Mouse (Mus musculus) lung, postnatal 0 days (tissue): ENCODE measurements around the gene Tspan18. TPM values are rescaled to one million over a fixed set of nuclear protein-coding genes. Genes with fewer than 3 reads are reported as not detected.

ENCODE experiments used
- ATAC-seq: fragments of 200-750 bp; cut with Nextera tagmentation; 2 replicates; pipeline ENCODE4 v1.8.0; 2017; ENCODE audit warnings: moderate library complexity
- DNase-seq: peaks from one replicate; pipeline ENCODE4 v3.0.0-alpha.2; 2016; ENCODE audit warnings: low spot score
- H3K27ac ChIP-seq: fragments of 300-500 bp; sonication (generic); 2 replicates; pipeline ENCODE4 v1.5.1; 2014; ENCODE audit warnings: antibody characterized with exemption, mild to moderate bottlenecking, low read length, mixed read lengths
- H3K27me3 ChIP-seq: fragments of 300-500 bp; sonication (generic); replicated peaks from 2 replicates; pipeline ENCODE4 v1.6.1; 2014; ENCODE audit warnings: low read length, mixed read lengths; ENCODE audit not compliant: insufficient read depth
- H3K36me3 ChIP-seq: fragments of 300-500 bp; sonication (generic); 2 replicates; pipeline ENCODE4 v1.6.1; 2014; ENCODE audit warnings: low read length, mixed read lengths; ENCODE audit not compliant: insufficient read depth
- H3K4me1 ChIP-seq: fragments of 300-500 bp; sonication (generic); 2 replicates; pipeline ENCODE4 v1.6.1; 2014; ENCODE audit warnings: antibody characterized with exemption, low read depth, low read length, mixed read lengths; ENCODE audit not compliant: insufficient read depth
- H3K4me2 ChIP-seq: fragments of 300-500 bp; sonication (generic); replicated peaks from 2 replicates; pipeline ENCODE4 v1.6.1; 2014; ENCODE audit warnings: low read depth, mild to moderate bottlenecking, low read length, moderate library complexity, mixed read lengths
- H3K4me3 ChIP-seq: fragments of 300-500 bp; sonication (generic); 2 replicates; pipeline ENCODE4 v1.5.1; 2014; ENCODE audit warnings: low read depth, low read length
- H3K9ac ChIP-seq: fragments of 300-500 bp; sonication (generic); replicated peaks from 2 replicates; pipeline ENCODE4 v1.6.1; 2014; ENCODE audit warnings: low read depth, mild to moderate bottlenecking
- H3K9me3 ChIP-seq: fragments of 300-500 bp; sonication (generic); 2 replicates; pipeline ENCODE4 v1.6.1; 2016; ENCODE audit warnings: low read length, mixed read lengths
- CTCF ChIP-seq: IDR thresholded peaks from 2 replicates; pipeline ENCODE4 v1.5.1; 2016; ENCODE audit warnings: antibody characterized with exemption, mild to moderate bottlenecking
- EP300 ChIP-seq: IDR thresholded peaks from 2 replicates; pipeline ENCODE4 v1.6.1; 2016; ENCODE audit warnings: antibody characterized with exemption, mild to moderate bottlenecking, control low read depth
- WGBS: fragments of 180-500 bp; shearing (Covaris S2); extraction: QIAGEN DNeasy Blood & Tissue Kit; methylation state at CpG from one replicate; pipeline ENCODE4 v1.1.7; 2014; 5-methylcytosine and 5-hydroxymethylcytosine counted together
- polyA plus RNA-seq: library from polyadenylated mRNA; unstranded; fragments of >200 nt; fragmentation: Nextera tagmentation; extraction: Ambion mirVana; gene quantifications from 2 replicates; pipeline ENCODE4 v1.2.1, GENCODE M21; 2015

The Tspan18 gene
- polyA plus RNA-seq, 1 experiment from 2014 or later, result 36.4 TPM

DNA sequence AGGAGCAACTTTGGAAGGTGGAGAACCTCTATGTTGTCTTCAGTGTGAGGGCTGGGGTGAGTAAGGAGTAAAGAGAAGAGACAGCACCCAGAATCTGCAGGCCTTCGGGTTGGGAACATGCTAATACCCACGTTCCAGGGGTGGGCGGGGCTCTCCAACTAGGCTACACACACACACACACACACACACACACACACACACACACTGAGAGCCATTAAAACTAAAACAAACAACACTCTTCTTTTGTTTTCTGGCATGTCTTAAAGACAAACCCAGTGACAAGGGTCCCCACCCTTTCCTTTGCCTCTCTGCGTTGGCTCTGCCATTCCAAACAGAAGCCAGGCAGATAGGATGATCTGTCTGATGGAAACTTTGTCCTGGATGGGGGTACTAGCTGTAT is 2.0 kb downstream of the Tspan18 start:
- H3K4me1 ChIP-seq, result peaks cover 3% of the 10 kb centered on the region; the same call in 1 of the 2 replicates
- no peak overlapping the region for H3K4me3 ChIP-seq
- no peaks in the 10 kb centered on the region for H3K36me3 ChIP-seq
- DNase-seq (peak; percentile 53), ATAC-seq (0 out of 2 replicates have a peak, but pooled peaks have one; percentile 5)
- 45% methylated on average over 4 of the region's 4 CpGs for WGBS
- peak overlapping the region; percentile 58 for H3K27ac ChIP-seq
- H3K9me3 ChIP-seq, result no peaks in the 10 kb centered on the region
- no peak overlapping the region for H3K9ac ChIP-seq
- H3K4me2 ChIP-seq, result peak overlapping the region; percentile 98; the same call in 1 of the 2 replicates
- no peaks in the 10 kb centered on the region for H3K27me3 ChIP-seq
- TF ChIP-seq CTCF (no peak), EP300 (peak; percentile 64; the same call in 1 of the 2 replicates)

DNA sequence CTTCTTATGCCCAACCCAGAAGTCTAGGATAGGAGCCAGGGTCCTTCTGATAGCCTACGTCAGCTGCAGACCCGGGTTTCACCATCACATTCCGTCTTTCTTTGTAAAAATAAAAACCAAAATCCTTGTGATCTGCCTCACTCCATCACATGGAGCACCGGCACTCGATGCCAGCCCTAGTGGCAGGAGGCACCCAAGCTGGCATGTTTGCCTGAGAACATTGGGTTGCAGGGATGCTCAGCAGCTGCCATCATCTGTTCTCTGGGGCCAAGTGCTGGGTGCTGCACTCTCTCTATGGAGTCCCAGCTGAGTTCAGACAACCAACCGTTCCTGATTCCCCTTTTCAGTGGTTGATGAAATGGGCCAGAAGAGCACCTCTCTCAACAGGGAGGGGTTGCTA is 3.2 kb downstream of the Tspan18 start:
- no peaks in the 10 kb centered on the region for H3K27me3 ChIP-seq
- H3K27ac ChIP-seq, result no peak overlapping the region
- DNase-seq, result no peak
- ATAC-seq, result no peak
- peaks cover 3% of the 10 kb centered on the region; the same call in 1 of the 2 replicates for H3K4me1 ChIP-seq
- 79% methylated on average over 6 of the region's 6 CpGs for WGBS
- H3K4me3 ChIP-seq, result no peak overlapping the region
- no peaks in the 10 kb centered on the region for H3K36me3 ChIP-seq
- H3K4me2 ChIP-seq, result no peak overlapping the region; the same call in 1 of the 2 replicates
- no peaks in the 10 kb centered on the region for H3K9me3 ChIP-seq
- no peak overlapping the region for H3K9ac ChIP-seq
- TF ChIP-seq EP300, result no peak
- TF ChIP-seq CTCF, result no peak

DNA sequence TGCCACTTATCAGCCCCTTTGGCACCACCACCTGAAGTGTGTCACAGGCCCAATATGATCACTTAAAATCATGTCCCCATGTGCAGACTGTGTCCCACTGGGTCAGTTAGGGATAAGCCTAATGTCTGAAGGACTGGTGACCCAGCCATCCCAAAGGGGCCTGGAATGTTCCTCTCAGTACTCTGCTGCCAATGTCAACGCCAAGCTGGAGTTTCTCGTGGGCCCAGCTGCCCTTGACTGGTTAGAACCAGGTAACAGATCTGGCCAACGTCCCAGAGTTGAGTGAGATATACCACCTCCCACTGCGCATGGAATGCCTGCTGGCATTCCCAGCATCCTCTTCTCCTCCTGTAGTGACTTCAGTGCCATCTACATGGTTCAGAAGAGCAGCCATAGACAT is 5.2 kb downstream of the Tspan18 start:
- Histone ChIP-seq H3K4me2 (no peak overlapping the region), H3K9ac (no peak overlapping the region), H3K9me3 (no peaks in the 10 kb centered on the region), H3K4me3 (no peak overlapping the region), H3K4me1 (peaks cover 3% of the 10 kb centered on the region; the same call in 1 of the 2 replicates), H3K27ac (no peak overlapping the region), H3K36me3 (no peaks in the 10 kb centered on the region), H3K27me3 (no peaks in the 10 kb centered on the region)
- whole genome bisulfite sequencing, result 41% methylated on average over 4 of the region's 4 CpGs
- ATAC-seq (no peak), DNase-seq (no peak)
- TF ChIP-seq CTCF (no peak), EP300 (no peak)

DNA sequence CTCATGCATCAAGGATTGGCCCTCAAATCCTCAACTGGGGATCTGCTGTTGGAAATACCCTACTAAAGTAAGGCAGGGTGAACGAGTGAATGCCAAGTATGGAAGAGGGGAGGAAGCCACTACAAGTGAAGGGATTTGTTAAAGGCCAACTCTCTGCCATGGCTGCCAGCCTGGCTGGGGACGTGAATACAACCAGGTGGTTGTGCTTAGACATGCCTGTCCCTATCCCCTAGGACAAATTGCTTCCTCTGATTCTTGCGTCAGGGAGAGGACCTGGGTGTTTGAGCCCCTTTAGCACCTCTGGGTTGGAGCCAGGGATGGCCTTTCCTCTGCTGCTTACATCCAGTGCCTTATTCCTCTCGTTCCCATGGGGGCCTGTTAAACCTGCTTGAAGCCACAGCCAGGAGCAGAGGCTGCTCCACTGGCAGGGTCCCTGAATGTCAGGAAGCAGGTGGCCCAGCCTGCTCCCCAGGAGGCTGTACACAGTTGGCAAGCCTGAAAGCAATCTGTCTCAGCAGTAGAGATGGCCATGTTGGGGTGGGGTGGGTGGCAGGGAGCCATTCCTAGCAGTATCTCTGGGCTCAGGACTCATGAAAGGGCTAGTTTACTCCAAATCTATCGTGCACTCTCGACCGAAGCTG is 6.3 kb downstream of the Tspan18 start:
- H3K27ac ChIP-seq, result no peak overlapping the region
- H3K4me3 ChIP-seq, result no peak overlapping the region
- no peak overlapping the region for H3K4me2 ChIP-seq
- no peak overlapping the region for H3K9ac ChIP-seq
- no peaks in the 10 kb centered on the region for H3K36me3 ChIP-seq
- no peaks in the 10 kb centered on the region for H3K27me3 ChIP-seq
- no peaks in the 10 kb centered on the region for H3K9me3 ChIP-seq
- 57% methylated on average over 7 of the region's 7 CpGs for WGBS
- DNase-seq (no peak), ATAC-seq (no peak)
- no peaks in the 10 kb centered on the region; the same call in 1 of the 2 replicates for H3K4me1 ChIP-seq
- TF ChIP-seq EP300, result no peak

DNA sequence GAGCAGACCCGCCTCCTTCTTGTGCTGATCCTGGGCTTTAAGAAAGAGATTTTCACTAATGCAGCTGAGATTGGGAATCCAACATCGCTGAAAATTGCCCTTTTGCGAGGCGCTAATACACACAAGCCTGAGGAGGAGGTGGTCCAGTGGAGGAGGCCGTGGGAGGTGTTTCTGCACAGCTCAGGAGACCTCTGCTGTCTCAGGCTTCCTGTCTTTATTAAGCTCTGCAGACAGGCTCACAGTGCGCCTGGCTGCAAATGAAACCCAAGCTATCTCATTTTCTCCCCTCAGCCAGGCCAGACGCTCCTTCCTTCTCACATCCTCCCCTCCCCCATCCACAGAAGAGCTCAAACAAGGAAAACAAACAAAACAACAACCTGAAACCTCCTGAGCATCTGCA is 9.6 kb downstream of the Tspan18 start:
- Histone ChIP-seq H3K9me3 (no peaks in the 10 kb centered on the region), H3K27ac (no peak overlapping the region), H3K4me3 (no peak overlapping the region), H3K4me1 (no peaks in the 10 kb centered on the region), H3K4me2 (no peak overlapping the region), H3K36me3 (no peaks in the 10 kb centered on the region), H3K9ac (no peak overlapping the region), H3K27me3 (no peaks in the 10 kb centered on the region)
- DNase-seq (no peak), ATAC-seq (no peak)
- WGBS, result 55% methylated on average over 7 of the region's 7 CpGs
- TF ChIP-seq CTCF (no peak), EP300 (no peak)

DNA sequence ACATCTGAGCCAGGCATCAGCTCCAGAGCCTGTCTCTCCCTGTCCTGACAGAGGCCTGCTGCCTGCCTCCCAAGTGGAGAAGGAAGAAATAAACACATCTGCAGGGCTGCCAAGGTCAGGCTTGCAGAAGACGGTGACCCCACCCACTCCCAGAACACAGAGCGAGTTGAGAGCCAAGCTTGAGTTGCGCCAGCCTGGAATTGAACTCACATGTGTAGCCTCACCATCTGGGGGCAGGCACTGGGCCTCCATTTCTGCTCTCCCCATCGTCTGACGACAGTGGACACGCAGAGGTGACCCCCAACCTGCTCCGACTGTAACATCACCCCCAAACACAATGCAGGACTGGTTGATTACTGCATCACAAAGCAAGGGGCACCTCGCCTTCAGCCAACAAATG is 12.4 kb downstream of the Tspan18 start:
- no peak overlapping the region for H3K4me2 ChIP-seq
- H3K9ac ChIP-seq, result no peak overlapping the region
- H3K9me3 ChIP-seq, result no peaks in the 10 kb centered on the region
- peak; percentile 34 for DNase-seq
- peak; percentile 46; the same call in 1 of the 2 replicates for ATAC-seq
- WGBS, result 54% methylated on average over 8 of the region's 8 CpGs
- no peak overlapping the region for H3K4me3 ChIP-seq
- no peak for TF ChIP-seq CTCF
- no peaks in the 10 kb centered on the region for H3K27me3 ChIP-seq
- no peaks in the 10 kb centered on the region for H3K4me1 ChIP-seq
- H3K27ac ChIP-seq, result no peak overlapping the region
- no peaks in the 10 kb centered on the region for H3K36me3 ChIP-seq
